ENCODE assay signal across 10 mouse cellular contexts in genomic region chr5:36359535-36360243, GRCm38 (mm10). TPM values are rescaled to one million over a fixed set of nuclear protein-coding genes. Genes with fewer than 3 reads are reported as not detected.
DNase-seq lines count a peak whose midpoint lies in the region; ATAC-seq and TF ChIP-seq lines count a peak whose summit lies in the region.
"Had no signal": no experiment of that assay in that cellular context is flagged by ENCODE, and none has a peak within 500 bp of the region (broad histone marks: within the 10 kb centered on the region; RNA-seq: fewer than 3 reads in every experiment).

No protein-coding gene starts in this region.

- TF ChIP-seq CTCF in kidney, adult 2 months (conservative IDR thresholded peaks at IDR 0.05; ENCODE audit: insufficient read depth, insufficient read length, low read depth, low read length): no peak

- no peak overlapping the region for H3K4me3 ChIP-seq in kidney, embryonic 16.5 days (ENCODE audit: low read length)
- no peak overlapping the region for H3K4me3 ChIP-seq in kidney, adult 2 months (ENCODE audit: insufficient read depth, low read depth, low read length)
- no peak overlapping the region for H3K4me3 ChIP-seq in forebrain, embryonic 14.5 days (ENCODE audit: low read depth, low read length)
- no peak overlapping the region for H3K4me3 ChIP-seq in midbrain, embryonic 13.5 days (replicated peaks)
- H3K4me3 ChIP-seq in liver, embryonic 11.5 days (ENCODE audit: low read depth, low read length): no peak overlapping the region
- H3K4me3 ChIP-seq: limb, embryonic 12.5 days; myocyte had no signal

- H3K4me1 ChIP-seq in kidney, embryonic 16.5 days (ENCODE audit: insufficient read depth, low read length): peaks cover 40% of the 10 kb centered on the region
- H3K4me1 ChIP-seq in kidney, adult 2 months (ENCODE audit: control insufficient read depth, insufficient read depth, low read length): no peaks in the 10 kb centered on the region
- H3K4me1 ChIP-seq in forebrain, embryonic 14.5 days (ENCODE audit: control insufficient read depth, insufficient read depth, low read length): peaks cover 12% of the 10 kb centered on the region
- peaks cover 38% of the 10 kb centered on the region for H3K4me1 ChIP-seq in midbrain, embryonic 13.5 days (replicated peaks)
- peaks cover 11% of the 10 kb centered on the region; the same call in 1 of the 2 replicates for H3K4me1 ChIP-seq in liver, embryonic 11.5 days (replicated peaks; ENCODE audit: control insufficient read depth, insufficient read depth, low read length)

- TF ChIP-seq POLR2A in kidney, adult 2 months (IDR thresholded peaks at IDR 0.05; ENCODE audit: low read depth, low read length): no peak

- no peak overlapping the region for H3K4me2 ChIP-seq in kidney, embryonic 16.5 days (replicated peaks; ENCODE audit: low read depth, low read length)
- H3K4me2 ChIP-seq in forebrain, embryonic 14.5 days (ENCODE audit: low read length): no peak overlapping the region
- no peak overlapping the region for H3K4me2 ChIP-seq in midbrain, embryonic 13.5 days (replicated peaks)
- no peak overlapping the region for H3K4me2 ChIP-seq in liver, embryonic 11.5 days
- H3K4me2 ChIP-seq: limb, embryonic 12.5 days had no signal

- H3K9ac ChIP-seq in kidney, embryonic 16.5 days (replicated peaks; ENCODE audit: low read length): no peak overlapping the region
- no peak overlapping the region for H3K9ac ChIP-seq in forebrain, embryonic 14.5 days (ENCODE audit: low read length)
- H3K9ac ChIP-seq in midbrain, embryonic 13.5 days (replicated peaks): no peak overlapping the region
- H3K9ac ChIP-seq in liver, embryonic 11.5 days (ENCODE audit: low read depth, low read length): no peak overlapping the region
- H3K9ac ChIP-seq: limb, embryonic 12.5 days had no signal

- DNase-seq in adrenal gland, postnatal 14 days: peak; percentile 34
- no peak for DNase-seq in adrenal gland, postnatal 25 days
- DNase-seq in kidney, adult 2 months: no peak
- peak; percentile 42 for DNase-seq in forebrain, embryonic 14.5 days (ENCODE audit: low spot score)
- DNase-seq in c-Kit-positive CD71-positive TER-119-positive erythroid progenitor cells, embryonic 14.5 days (ENCODE audit: low spot score): no peak
- no peak for DNase-seq in liver, embryonic 11.5 days (ENCODE audit: low spot score)

- H3K9me3 ChIP-seq in kidney, embryonic 16.5 days (ENCODE audit: low read length): no peaks in the 10 kb centered on the region
- H3K9me3 ChIP-seq in forebrain, embryonic 14.5 days (replicated peaks; ENCODE audit: control insufficient read depth, low read length): no peaks in the 10 kb centered on the region
- H3K9me3 ChIP-seq in midbrain, embryonic 13.5 days: no peaks in the 10 kb centered on the region
- H3K9me3 ChIP-seq in liver, embryonic 11.5 days (ENCODE audit: control insufficient read depth, low read length): no peaks in the 10 kb centered on the region
- H3K9me3 ChIP-seq: limb, embryonic 12.5 days had no signal

- peak; percentile 44; the same call in 1 of the 2 replicates for ATAC-seq in kidney, embryonic 16.5 days (ENCODE audit: low FRiP score, low TSS enrichment)
- ATAC-seq in forebrain, embryonic 14.5 days: peak; percentile 69
- peak; percentile 65 for ATAC-seq in midbrain, embryonic 13.5 days
- no peak for ATAC-seq in liver, embryonic 11.5 days (replicated peaks; ENCODE audit: low FRiP score)

- H3K27me3 ChIP-seq in kidney, embryonic 16.5 days (ENCODE audit: insufficient read depth, low read length): no peaks in the 10 kb centered on the region
- no peaks in the 10 kb centered on the region for H3K27me3 ChIP-seq in kidney, adult 2 months (replicated peaks; ENCODE audit: control insufficient read depth, insufficient read depth, low read length)
- no peaks in the 10 kb centered on the region for H3K27me3 ChIP-seq in forebrain, embryonic 14.5 days (replicated peaks; ENCODE audit: control insufficient read depth, insufficient read depth, low read length)
- H3K27me3 ChIP-seq in midbrain, embryonic 13.5 days: no peaks in the 10 kb centered on the region
- H3K27me3 ChIP-seq in liver, embryonic 11.5 days (replicated peaks; ENCODE audit: control insufficient read depth, insufficient read depth, low read length): no peaks in the 10 kb centered on the region
- H3K27me3 ChIP-seq: limb, embryonic 12.5 days had no signal

- 43% methylated on average over 5 of the region's 5 CpGs for WGBS in kidney, embryonic 16.5 days
- WGBS in kidney, adult 2 months: 74% methylated on average over 5 of the region's 5 CpGs
- 55% methylated on average over 5 of the region's 5 CpGs for WGBS in forebrain, embryonic 14.5 days
- WGBS in midbrain, embryonic 13.5 days: 70% methylated on average over 5 of the region's 5 CpGs
- WGBS in liver, embryonic 11.5 days: 57% methylated on average over 5 of the region's 5 CpGs

- H3K27ac ChIP-seq in kidney, embryonic 16.5 days (ENCODE audit: low read length): peak overlapping the region; percentile 54
- no peak overlapping the region for H3K27ac ChIP-seq in kidney, adult 2 months (ENCODE audit: insufficient read depth, low read depth, low read length)
- no peak overlapping the region for H3K27ac ChIP-seq in forebrain, embryonic 14.5 days (ENCODE audit: low read depth, low read length)
- peak overlapping the region; percentile 14; the same call in 1 of the 2 replicates for H3K27ac ChIP-seq in midbrain, embryonic 13.5 days
- no peak overlapping the region for H3K27ac ChIP-seq in liver, embryonic 11.5 days (ENCODE audit: low read depth, low read length)
- H3K27ac ChIP-seq: limb, embryonic 12.5 days had no signal

- H3K36me3 ChIP-seq in kidney, embryonic 16.5 days (ENCODE audit: insufficient read depth, low read length): no peaks in the 10 kb centered on the region
- H3K36me3 ChIP-seq in kidney, adult 2 months (ENCODE audit: control insufficient read depth, insufficient read depth, low read length): no peaks in the 10 kb centered on the region
- no peaks in the 10 kb centered on the region for H3K36me3 ChIP-seq in forebrain, embryonic 14.5 days (ENCODE audit: control insufficient read depth, insufficient read depth, low read length)
- H3K36me3 ChIP-seq in midbrain, embryonic 13.5 days: no peaks in the 10 kb centered on the region
- no peaks in the 10 kb centered on the region for H3K36me3 ChIP-seq in liver, embryonic 11.5 days (ENCODE audit: control insufficient read depth, insufficient read depth, low read length)
- H3K36me3 ChIP-seq: limb, embryonic 12.5 days had no signal

RNA-seq across cellular contexts. Expression of gene Sorcs2, which starts 38.2 kb away (rescaled TPM):
- 10.1 and 10.3 TPM in 2 replicates for total RNA-seq in adrenal gland, postnatal 14 days (2021)
- 13.2 and 13.4 TPM in 2 replicates for total RNA-seq in adrenal gland, postnatal 25 days (2021)
- polyA plus RNA-seq in kidney, embryonic 16.5 days (2015; fragmentation: Nextera tagmentation; extraction: Ambion mirVana): 11.1 and 11.6 TPM in 2 replicates
- polyA plus RNA-seq in kidney, adult 2 months (2012; rRNA removed): 1.9 and 2.3 TPM in 2 replicates
- polyA plus RNA-seq in forebrain, embryonic 14.5 days (2014; fragmentation: Nextera tagmentation; extraction: Ambion mirVana): 5.1 and 6.6 TPM in 2 replicates
- 16.3 and 17.4 TPM in 2 replicates for polyA plus RNA-seq in midbrain, embryonic 13.5 days (2015; fragmentation: Nextera tagmentation; extraction: Ambion mirVana)
- 2.2 and 2.4 TPM in 2 replicates for polyA plus RNA-seq in liver, embryonic 11.5 days (2014; fragmentation: Nextera tagmentation; extraction: Ambion mirVana)

Comparison
In these comparisons a context has a peak if more than half of its experiments do, and no peak if none do; other contexts are left out.
1. DNase-seq: peak in adrenal gland, postnatal 14 days (single experiment) and forebrain, embryonic 14.5 days (single experiment); none in adrenal gland, postnatal 25 days (single experiment), kidney, adult 2 months (single experiment), c-Kit-positive CD71-positive TER-119-positive erythroid progenitor cells, embryonic 14.5 days (single experiment) and liver, embryonic 11.5 days (single experiment).
2. H3K27ac ChIP-seq: peak in kidney, embryonic 16.5 days (single experiment) and midbrain, embryonic 13.5 days (single experiment); none in kidney, adult 2 months (single experiment), forebrain, embryonic 14.5 days (single experiment) and liver, embryonic 11.5 days (single experiment).